Mouse (Mus musculus): ENCODE measurements around the gene Ak5.
"Not testable (repeated sequence)": the region's sequence is repeated elsewhere in the genome, so short reads cannot be mapped to it uniquely, and the experiment has no call there.

The Ak5 gene

DNA sequence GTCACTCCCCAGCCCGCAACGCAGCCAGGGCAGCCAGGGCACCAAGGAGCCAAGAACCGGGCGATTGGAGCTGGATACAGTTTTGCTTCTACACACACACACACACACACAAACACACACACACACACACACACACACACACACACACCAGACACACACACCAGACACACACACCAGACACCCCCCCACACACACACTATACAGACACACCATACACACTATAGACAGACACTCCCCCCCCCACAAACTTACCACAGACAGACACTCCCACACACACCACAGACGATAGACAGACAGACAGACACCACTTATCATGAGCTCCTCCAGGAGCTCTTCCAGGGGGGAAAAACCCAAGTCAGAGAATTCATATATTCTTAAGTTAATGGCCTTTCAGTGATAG is at the start of gene Ak5:
TSS of gene Ak5 (minus strand) at position 122 of the 400 bp plus-strand sequence.
- no peak for DNase-seq (ENCODE audit: low spot score)

GRCm38 (mm10) chr3:152713991-152714902 is 46.1 kb upstream of the Ak5 start, which contains the start of gene Pigk:
TSS of gene Pigk (plus strand) at chr3:152714100.
- DNase-seq (ENCODE audit: low spot score), result peak; percentile 90

GRCm38 (mm10) chr3:152712957-152713356 is 44.8 kb upstream of the Ak5 start:
- no peak for DNase-seq (ENCODE audit: low spot score)

DNA sequence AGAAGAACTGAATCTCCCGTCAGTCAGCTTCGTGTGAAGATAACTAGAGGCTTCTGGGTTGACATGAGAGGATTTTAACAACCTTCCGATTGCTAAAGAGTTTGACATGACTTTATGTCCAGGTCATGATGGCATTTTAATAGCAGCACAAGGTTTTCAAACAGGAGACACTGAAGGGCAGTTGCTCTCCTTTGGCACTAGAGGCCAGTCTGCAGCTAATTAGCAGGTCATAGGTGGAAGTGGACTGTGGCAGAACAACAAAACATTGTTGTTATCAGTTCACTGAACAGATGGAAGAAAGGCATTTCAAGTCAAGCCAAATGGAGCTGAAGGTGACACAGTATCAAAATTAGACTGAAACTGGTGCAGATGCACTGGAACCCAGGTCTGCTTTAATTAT is 41.8 kb upstream of the Ak5 start:
- no peak for DNase-seq (ENCODE audit: low spot score)

DNA sequence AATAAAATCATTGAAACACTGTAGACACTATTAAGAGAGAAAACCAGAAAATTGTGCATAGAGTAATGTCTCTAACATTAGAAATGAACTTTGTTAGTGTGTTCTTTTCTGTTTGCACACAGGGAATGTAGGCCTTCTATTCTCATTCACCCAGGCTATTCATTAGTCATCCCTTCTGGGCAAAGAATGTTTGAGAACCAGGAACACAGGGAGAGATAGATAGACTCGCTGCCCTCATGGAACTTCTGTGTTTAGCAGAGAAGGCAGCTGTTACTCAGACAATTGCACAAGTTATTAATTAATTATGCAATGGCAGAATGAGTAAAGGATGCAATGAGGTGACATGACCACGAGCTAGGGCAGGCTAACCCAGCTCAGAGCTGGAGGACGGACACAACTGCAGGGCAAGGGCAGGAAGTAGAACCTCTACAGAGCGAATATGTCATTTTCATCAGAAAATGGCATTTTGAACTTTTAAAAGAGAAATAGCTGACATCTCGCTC is 39.2 kb upstream of the Ak5 start:
- DNase-seq (ENCODE audit: low spot score), result no peak

DNA sequence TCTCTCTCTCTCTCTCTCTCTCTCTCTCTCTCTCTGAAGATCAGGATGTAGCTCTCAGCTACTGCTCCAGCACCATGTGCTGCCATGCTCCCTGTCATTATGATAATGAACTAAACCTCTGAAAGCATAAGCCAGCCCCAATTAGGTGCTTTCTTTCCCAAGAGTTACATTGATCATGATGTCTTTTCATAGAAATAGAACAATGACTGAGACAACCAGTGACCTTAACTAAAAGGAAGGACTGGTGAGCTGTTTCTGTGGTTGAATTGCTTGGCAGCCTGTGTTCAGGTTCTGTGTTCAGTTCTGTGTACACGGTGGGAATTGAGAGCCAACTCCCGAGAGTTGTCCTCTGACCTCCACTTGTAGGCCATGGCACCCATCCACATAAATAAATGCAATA is 38.7 kb upstream of the Ak5 start:
- DNase-seq (ENCODE audit: low spot score), result no peak

DNA sequence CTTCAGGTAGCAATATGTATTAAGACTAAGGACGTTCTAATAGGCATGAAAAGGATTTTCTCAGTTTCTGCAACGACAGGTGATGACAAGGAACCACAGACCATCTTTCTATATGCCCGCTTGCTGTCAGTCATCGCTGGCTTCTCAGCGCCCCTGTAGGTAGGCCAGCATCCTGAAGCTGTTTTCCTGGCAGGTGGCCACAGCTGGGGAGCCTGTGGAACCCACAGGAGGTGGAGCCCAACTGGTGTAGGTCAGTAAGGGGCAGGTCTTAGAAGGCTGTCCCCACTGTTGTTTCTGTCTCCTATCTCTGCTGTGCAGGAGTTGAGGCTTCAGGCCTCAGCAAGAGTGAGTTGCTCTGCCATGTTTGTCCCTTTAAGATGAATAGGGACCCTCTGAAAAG is 37.7 kb upstream of the Ak5 start:
- DNase-seq (ENCODE audit: low spot score), result no peak

- DNase-seq (ENCODE audit: low spot score), result no peak
Measured at GRCm38 (mm10) chr3:152702274-152702843, 34.2 kb upstream of the Ak5 start.

DNA sequence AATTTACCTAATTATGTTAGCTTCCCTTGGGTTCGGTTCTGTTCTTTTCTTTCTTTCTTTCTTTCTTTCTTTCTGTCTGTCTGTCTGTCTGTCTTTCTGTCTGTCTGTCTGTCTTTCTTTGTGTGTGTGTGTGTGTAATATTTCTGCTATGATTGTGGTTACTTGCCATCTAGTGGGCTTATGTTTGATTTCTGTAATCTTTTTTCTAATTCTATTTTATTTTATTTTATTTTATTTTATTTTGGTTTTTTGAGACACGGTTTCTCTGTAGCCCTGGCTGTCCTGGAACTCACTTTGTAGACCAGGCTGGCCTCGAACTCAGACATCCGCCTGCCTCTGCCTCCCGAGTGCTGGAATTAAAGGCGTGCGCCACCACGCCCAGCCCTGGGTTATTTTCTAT is 33.4 kb upstream of the Ak5 start:
- DNase-seq (ENCODE audit: low spot score), result not testable (repeated sequence)

- DNase-seq (ENCODE audit: low spot score), result no peak
Measured at GRCm38 (mm10) chr3:152699261-152699660, 31.1 kb upstream of the Ak5 start.

GRCm38 (mm10) chr3:152698017-152698416 is 29.9 kb upstream of the Ak5 start:
- DNase-seq (ENCODE audit: low spot score), result no peak

GRCm38 (mm10) chr3:152694950-152695349 is 26.8 kb upstream of the Ak5 start:
- DNase-seq (ENCODE audit: low spot score), result no peak

DNA sequence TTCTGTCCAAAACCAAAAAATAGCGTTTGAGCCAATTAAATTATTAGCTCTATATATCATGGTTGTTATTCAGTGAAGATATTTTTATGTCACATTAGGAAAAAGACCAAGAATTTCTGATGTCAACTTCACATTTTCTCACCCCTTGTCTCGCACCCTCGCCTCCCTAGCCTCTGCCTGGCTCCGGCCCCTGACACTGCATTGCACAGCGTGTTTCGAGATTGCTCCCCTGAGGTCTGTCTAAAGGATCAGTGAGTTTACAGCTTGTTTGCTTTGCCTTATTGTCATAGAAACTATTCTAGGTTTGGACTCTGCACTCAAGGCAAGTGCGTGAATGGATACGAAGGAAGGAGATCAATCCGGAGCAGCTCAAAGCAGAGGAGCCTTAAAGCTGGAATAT is 20.9 kb upstream of the Ak5 start:
- no peak for DNase-seq (ENCODE audit: low spot score)

GRCm38 (mm10) chr3:152688532-152688931 is 20.4 kb upstream of the Ak5 start:
- DNase-seq (ENCODE audit: low spot score), result no peak

DNA sequence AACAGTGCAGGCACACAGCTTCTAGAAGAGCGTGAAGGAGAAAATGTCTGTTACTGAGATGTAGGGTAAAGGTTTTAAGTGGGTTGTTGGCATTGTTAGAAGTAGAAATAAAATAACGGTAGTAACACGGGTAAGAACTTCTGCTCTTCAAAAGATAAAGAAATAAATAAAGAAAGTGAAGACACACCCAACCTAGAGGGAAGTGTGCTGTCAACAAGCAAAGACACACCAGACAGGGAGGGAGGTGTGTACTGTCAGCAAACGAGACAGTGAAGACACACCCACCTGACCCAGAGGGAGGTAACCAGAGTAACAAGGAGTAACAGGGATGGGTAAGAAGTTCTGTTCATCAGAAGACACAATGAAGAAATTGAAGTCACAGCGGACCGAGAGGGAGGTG is 6.5 kb upstream of the Ak5 start:
- no peak for DNase-seq (ENCODE audit: low spot score)

GRCm38 (mm10) chr3:152669783-152670182 is 1.6 kb upstream of the Ak5 start:
- DNase-seq (ENCODE audit: low spot score), result no peak

DNA sequence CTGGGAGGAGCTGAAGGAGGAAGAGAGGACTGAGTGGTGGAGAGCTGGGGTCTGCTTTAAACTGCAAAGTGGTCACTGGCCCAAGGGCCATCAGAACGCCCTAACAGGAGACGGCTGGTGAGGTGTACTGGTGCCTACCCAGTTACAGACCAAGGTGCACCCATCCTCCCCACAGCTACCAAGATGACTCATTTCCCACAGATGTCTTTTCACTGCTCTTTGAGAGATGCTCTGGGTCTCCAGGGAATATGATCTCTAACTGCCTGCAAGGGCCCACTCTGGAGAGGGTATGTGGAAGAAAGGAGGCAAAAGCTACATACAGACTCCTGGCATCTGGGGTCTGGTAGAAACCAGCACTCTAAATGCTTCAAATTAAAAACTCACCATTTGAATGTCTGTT is 633 bp upstream of the Ak5 start:
- no peak for DNase-seq (ENCODE audit: low spot score)

DNA sequence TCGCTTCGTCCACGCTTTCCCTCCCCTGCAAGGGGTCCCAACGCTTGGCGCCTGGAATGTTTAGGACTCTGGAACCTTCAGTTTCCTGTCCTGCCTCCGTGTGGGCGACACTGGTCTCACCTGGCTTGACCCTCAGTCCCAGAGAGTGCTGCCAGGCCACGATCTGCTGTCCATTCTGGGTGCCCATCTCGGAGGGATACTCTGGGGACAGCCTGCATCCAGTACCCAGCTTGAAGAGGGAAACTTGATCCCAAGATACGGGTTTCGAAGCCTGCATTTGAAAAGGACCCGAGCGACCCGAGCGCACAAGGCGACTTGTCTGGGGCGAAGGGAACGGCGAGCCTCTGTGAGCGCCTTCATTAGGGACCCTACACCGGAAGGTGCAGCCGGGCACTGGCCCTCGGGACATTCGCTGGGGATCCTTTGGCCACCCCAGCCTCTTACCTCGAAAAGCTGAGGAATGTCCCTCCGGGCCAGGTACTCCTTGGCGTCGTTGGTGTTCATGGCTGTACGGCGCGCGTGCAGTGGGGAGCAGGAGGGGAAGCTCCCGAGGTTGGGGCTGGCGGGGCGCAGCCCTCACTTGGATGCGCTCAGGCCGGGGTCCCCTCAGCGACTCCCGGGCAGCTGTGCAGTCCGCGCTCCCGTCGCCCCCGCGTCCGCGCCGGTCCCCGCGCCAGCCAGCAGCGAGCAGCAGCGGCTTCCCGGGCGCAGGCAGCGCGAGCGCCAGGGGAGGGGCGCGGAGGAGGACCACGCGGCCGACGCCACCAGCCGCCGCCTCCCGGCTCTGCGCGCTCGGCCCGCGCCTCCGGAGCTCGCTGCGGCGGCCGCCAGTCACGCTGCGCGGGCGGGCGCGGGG is 576 bp downstream of the Ak5 start:
- DNase-seq (ENCODE audit: low spot score), result no peak

GRCm38 (mm10) chr3:152666991-152667355 is 1.2 kb downstream of the Ak5 start:
- no peak for DNase-seq (ENCODE audit: low spot score)

DNA sequence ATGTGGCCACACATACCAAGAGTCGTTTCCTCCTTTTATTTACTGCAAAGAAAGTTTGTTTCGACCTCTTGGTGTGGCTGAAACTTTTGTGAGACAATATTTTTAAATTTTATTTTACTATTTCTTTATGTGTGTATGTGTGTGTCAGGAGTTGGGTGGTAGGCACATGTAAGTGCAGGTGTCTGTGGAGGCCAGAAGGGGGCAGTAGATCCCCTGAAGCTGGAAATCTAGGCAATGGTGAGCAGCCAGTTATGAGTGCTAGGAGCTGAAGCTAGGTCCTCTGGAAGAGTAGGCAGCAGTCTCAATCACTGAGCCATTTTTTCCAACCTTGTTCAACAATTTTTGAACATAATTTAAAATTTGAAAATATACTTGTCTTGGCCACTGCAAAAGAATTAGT is 9.6 kb downstream of the Ak5 start:
- no peak for DNase-seq (ENCODE audit: low spot score)

- no peak for DNase-seq (ENCODE audit: low spot score)
Measured at GRCm38 (mm10) chr3:152651991-152652390, 16.2 kb downstream of the Ak5 start.

GRCm38 (mm10) chr3:152644610-152645009 is 23.6 kb downstream of the Ak5 start:
- DNase-seq (ENCODE audit: low spot score), result no peak

All from testis, postnatal 14 days (tissue).